Mouse (Mus musculus) heart, postnatal 0 days (tissue): ENCODE results near the gene Sparcl1. TPM values are rescaled to one million over a fixed set of nuclear protein-coding genes. Genes with fewer than 3 reads are reported as not detected.

Experiments
- ATAC-seq: fragments of 200-750 bp; cut with Nextera tagmentation; 2 replicates; pipeline ENCODE4 v1.8.0; 2017; ENCODE audit warnings: low read depth, moderate number of reproducible peaks, moderate library complexity; ENCODE audit not compliant: insufficient read depth
- DNase-seq: peaks from one replicate; pipeline ENCODE4 v3.0.0-alpha.2; 2016; ENCODE audit warnings: low spot score
- H3K27ac ChIP-seq: fragments of 300-500 bp; sonication (generic); 2 replicates; pipeline ENCODE4 v1.5.1; 2014; ENCODE audit warnings: low read depth, mild to moderate bottlenecking
- H3K27me3 ChIP-seq: fragments of 300-500 bp; sonication (generic); 2 replicates; pipeline ENCODE4 v1.6.1; 2014; ENCODE audit warnings: low read length, mixed read lengths; ENCODE audit not compliant: control insufficient read depth, insufficient read depth
- H3K36me3 ChIP-seq: fragments of 300-500 bp; sonication (generic); replicated peaks from 2 replicates; pipeline ENCODE4 v1.6.1; 2014; ENCODE audit warnings: low read length, mixed read lengths; ENCODE audit not compliant: control insufficient read depth, insufficient read depth
- H3K4me1 ChIP-seq: fragments of 300-500 bp; sonication (generic); 2 replicates; pipeline ENCODE4 v1.6.1; 2014; ENCODE audit warnings: antibody characterized with exemption; ENCODE audit not compliant: control insufficient read depth, insufficient read depth
- H3K4me2 ChIP-seq: fragments of 300-500 bp; sonication (generic); 2 replicates; pipeline ENCODE4 v1.6.1; 2014; ENCODE audit warnings: low read depth, mild to moderate bottlenecking, low read length, moderate library complexity
- H3K4me3 ChIP-seq: fragments of 300-500 bp; sonication (generic); 2 replicates; pipeline ENCODE4 v1.5.1; 2014; ENCODE audit warnings: low read depth, low read length
- H3K9ac ChIP-seq: fragments of 300-500 bp; sonication (generic); replicated peaks from 2 replicates; pipeline ENCODE4 v1.6.1; 2014; ENCODE audit warnings: low read depth, low read length, mixed read lengths
- H3K9me3 ChIP-seq: fragments of 300-500 bp; sonication (generic); replicated peaks from 2 replicates; pipeline ENCODE4 v1.6.1; 2016; ENCODE audit warnings: low read length; ENCODE audit not compliant: control insufficient read depth
- CTCF ChIP-seq: IDR thresholded peaks from 2 replicates; pipeline ENCODE4 v1.5.1; 2016; ENCODE audit warnings: antibody characterized with exemption, control low read depth, low read depth
- EP300 ChIP-seq: IDR thresholded peaks from 2 replicates; pipeline ENCODE4 v1.6.1; 2016; ENCODE audit warnings: antibody characterized with exemption, low read depth
- WGBS: fragments of 180-500 bp; shearing (Covaris S2); extraction: QIAGEN DNeasy Blood & Tissue Kit; methylation state at CpG from one replicate; pipeline ENCODE4 v1.1.7; 2014; 5-methylcytosine and 5-hydroxymethylcytosine counted together
- microRNA-seq: library from miRNA; unstranded; fragments of <30 nt; microRNA quantifications from one replicate; pipeline ENCODE4, GENCODE M21; 2016
- polyA plus RNA-seq: library from polyadenylated mRNA; unstranded; fragments of >200 nt; fragmentation: Nextera tagmentation; extraction: Ambion mirVana; gene quantifications from 2 replicates; pipeline ENCODE4 v1.2.1, GENCODE M21; 2015
- total RNA-seq: library from RNA; depleted of rRNA; stranded (reverse); fragments of >200 nt; gene quantifications from 2 replicates; pipeline ENCODE4 v1.2.3, GENCODE M21; 2014; ENCODE audit warnings: low replicate concordance; rRNA removed

Sparcl1 gene
- total and polyA plus RNA-seq, 2 experiments from 2014 or later: 97.3 to 168 TPM

DNA sequence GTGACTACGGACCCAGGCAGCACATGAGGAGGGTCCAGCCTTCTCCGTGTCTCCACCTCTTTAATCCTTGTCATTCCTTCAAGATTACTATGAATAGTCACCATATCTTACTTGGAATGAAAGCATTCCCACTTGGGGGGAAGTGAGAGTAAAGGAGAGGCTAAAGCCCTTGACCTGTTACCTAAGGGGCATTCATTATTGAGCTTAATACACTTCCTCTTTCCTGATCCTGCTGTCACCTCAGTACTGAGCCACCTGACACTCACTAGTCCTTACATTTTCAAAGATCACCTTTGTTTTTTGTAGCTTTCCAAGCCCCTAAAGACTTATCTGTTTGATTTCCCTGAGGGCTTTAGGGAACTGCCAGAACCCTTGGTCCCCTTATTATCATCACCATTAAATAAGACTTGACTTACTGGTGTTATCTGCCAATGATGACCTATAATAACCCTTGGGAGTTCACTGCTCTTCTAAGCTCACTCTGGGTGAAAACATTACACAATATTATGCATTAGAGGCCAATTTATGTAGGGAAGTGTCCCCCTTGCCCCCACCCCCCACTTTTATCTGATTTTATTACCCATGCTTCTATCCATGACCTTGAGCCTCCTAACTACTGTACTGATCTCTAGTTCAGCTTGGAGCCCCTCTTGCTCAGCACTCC is 81.0 kb downstream of the Sparcl1 start:
- 53% methylated on average over 2 of the region's 2 CpGs for WGBS
- H3K9me3 ChIP-seq: no peaks in the 10 kb centered on the region
- no peaks in the 10 kb centered on the region for H3K36me3 ChIP-seq
- TF ChIP-seq EP300 (no peak), CTCF (no peak)
- no peak overlapping the region for H3K9ac ChIP-seq
- no peaks in the 10 kb centered on the region for H3K27me3 ChIP-seq
- no peak overlapping the region for H3K4me2 ChIP-seq
- no peak for ATAC-seq
- no peak for DNase-seq
- 0 out of 2 replicates have a peak, but pooled peaks cover 9% of the 10 kb centered on the region for H3K4me1 ChIP-seq
- no peak overlapping the region for H3K27ac ChIP-seq
- no peak overlapping the region for H3K4me3 ChIP-seq

Small RNAs within 50 kb of the gene (microRNA-seq; reads per million reads assigned to microRNA genes)
- gene Mir5619: 2.1 reads per million, percentile 6 among the genes with 10 or more reads in this experiment

Other genes starting within 250 kb of the Sparcl1 start
- 7.4 and 12.8 TPM in 2 replicates for gene Klhl8, start 202.5 kb downstream of the Sparcl1 start, total RNA-seq
- 10.9 and 11.3 TPM in 2 replicates for gene Klhl8, start 202.5 kb downstream of the Sparcl1 start, polyA plus RNA-seq
- gene Hsd17b13, start 136.3 kb downstream of the Sparcl1 start, total RNA-seq: not detected in 2 replicates
- gene Hsd17b13, start 136.3 kb downstream of the Sparcl1 start, polyA plus RNA-seq: 0.08 TPM in 1 of 2 replicates, not detected in the other
- gene Hsd17b11, start 91.8 kb downstream of the Sparcl1 start, total RNA-seq: 6.2 and 14.3 TPM in 2 replicates
- gene Hsd17b11, start 91.8 kb downstream of the Sparcl1 start, polyA plus RNA-seq: 4.4 and 5.9 TPM in 2 replicates
- gene Nudt9, start 67.4 kb downstream of the Sparcl1 start, total RNA-seq: 39.6 and 62.9 TPM in 2 replicates
- gene Nudt9, start 67.4 kb downstream of the Sparcl1 start, polyA plus RNA-seq: 51.0 and 52.5 TPM in 2 replicates
- gene Gm17660, start 36.1 kb downstream of the Sparcl1 start, total RNA-seq: not detected in 2 replicates
- gene Gm17660, start 36.1 kb downstream of the Sparcl1 start, polyA plus RNA-seq: not detected in 2 replicates
- not detected in 2 replicates for gene Dspp, start 57.0 kb upstream of the Sparcl1 start, total RNA-seq
- not detected in 2 replicates for gene Dspp, start 57.0 kb upstream of the Sparcl1 start, polyA plus RNA-seq
- not detected in 2 replicates for gene Dmp1, start 88.9 kb upstream of the Sparcl1 start, total RNA-seq
- 0.05 TPM in 1 of 2 replicates, not detected in the other for gene Dmp1, start 88.9 kb upstream of the Sparcl1 start, polyA plus RNA-seq
- gene Ibsp, start 185.4 kb upstream of the Sparcl1 start, total RNA-seq: not detected in 2 replicates
- not detected in 2 replicates for gene Ibsp, start 185.4 kb upstream of the Sparcl1 start, polyA plus RNA-seq
- gene Mepe, start 211.6 kb upstream of the Sparcl1 start, total RNA-seq: not detected in 2 replicates
- not detected in 2 replicates for gene Mepe, start 211.6 kb upstream of the Sparcl1 start, polyA plus RNA-seq